Mouse (Mus musculus) liver, embryonic 14.5 days (tissue): Measurements from ENCODE around the gene Ldlrap1. TPM values are rescaled to one million over a fixed set of nuclear protein-coding genes. Genes with fewer than 3 reads are reported as not detected.
A peak's percentile ranks its signal among the peaks of the same experiment; 100 is the strongest.

ENCODE experiments used
- ATAC-seq: fragments of 200-750 bp; cut with Nextera tagmentation; 2 replicates; pipeline ENCODE4 v1.8.0; 2017; ENCODE audit warnings: moderate number of reproducible peaks, mild to moderate bottlenecking, moderate library complexity; ENCODE audit not compliant: insufficient read depth
- DNase-seq, 3 experiments: peaks; one replicate each; pipeline ENCODE4 v3.0.0-alpha.2; 2012 to 2013; ENCODE audit warnings: low read depth in 3 of 3, low spot score in 3 of 3
- H3K27ac ChIP-seq: fragments of 300-500 bp; sonication (generic); 2 replicates; pipeline ENCODE4 v1.5.1; 2014; ENCODE audit warnings: moderate library complexity, mild to moderate bottlenecking, control low read depth, inconsistent platforms
- H3K27me3 ChIP-seq: fragments of 300-500 bp; sonication (generic); 2 replicates; pipeline ENCODE4 v1.6.1; 2014; ENCODE audit warnings: mild to moderate bottlenecking, low read length, moderate library complexity; ENCODE audit not compliant: control insufficient read depth, insufficient read depth
- H3K36me3 ChIP-seq: fragments of 300-500 bp; sonication (generic); replicated peaks from 2 replicates; pipeline ENCODE4 v1.6.1; 2014; ENCODE audit warnings: low read depth; ENCODE audit not compliant: control insufficient read depth, insufficient read depth
- H3K4me1 ChIP-seq, 2 experiments: fragments of 200-500 bp in 1 of 2; fragments of 300-500 bp in 1 of 2; sonication (generic) in 1 of 2; replicated peaks; 2 replicates each; pipeline ENCODE4 v1.6.1; 2012 to 2014; ENCODE audit warnings: antibody characterized with exemption in 1 of 2, inconsistent platforms in 1 of 2, low read length in 1 of 2; ENCODE audit not compliant: control insufficient read depth in 2 of 2, insufficient read depth in 2 of 2
- H3K4me2 ChIP-seq: fragments of 300-500 bp; sonication (generic); 2 replicates; pipeline ENCODE4 v1.6.1; 2014; ENCODE audit warnings: low read depth, mild to moderate bottlenecking, control low read depth, moderate library complexity
- H3K4me3 ChIP-seq, 2 experiments: fragments of 200-500 bp in 1 of 2; fragments of 300-500 bp in 1 of 2; sonication (generic) in 1 of 2; 2 replicates each; pipeline ENCODE4 v1.5.1; 2012 to 2014; ENCODE audit warnings: low read depth in 2 of 2, low read length in 2 of 2, mild to moderate bottlenecking in 2 of 2, control low read depth in 1 of 2, inconsistent platforms in 1 of 2, moderate library complexity in 1 of 2; ENCODE audit not compliant: insufficient read depth in 1 of 2
- H3K9ac ChIP-seq: fragments of 300-500 bp; sonication (generic); replicated peaks from 2 replicates; pipeline ENCODE4 v1.6.1; 2014; ENCODE audit warnings: mild to moderate bottlenecking, control low read depth, moderate library complexity
- H3K9me3 ChIP-seq: fragments of 300-500 bp; sonication (generic); 2 replicates; pipeline ENCODE4 v1.6.1; 2016; ENCODE audit warnings: low read length, mixed read lengths; ENCODE audit not compliant: control insufficient read depth
- CTCF ChIP-seq: IDR thresholded peaks from 2 replicates; pipeline ENCODE4 v1.5.1; 2016; ENCODE audit warnings: antibody characterized with exemption, low read depth, control low read depth
- EP300 ChIP-seq: IDR thresholded peaks from 2 replicates; pipeline ENCODE4 v1.6.1; 2016; ENCODE audit warnings: antibody characterized with exemption, low read depth
- whole genome bisulfite sequencing: fragments of 180-500 bp; shearing (Covaris S2); extraction: QIAGEN DNeasy Blood & Tissue Kit; methylation state at CpG from one replicate; pipeline ENCODE4 v1.1.7; 2014; ENCODE audit not compliant: insufficient replicate concordance; 5-methylcytosine and 5-hydroxymethylcytosine counted together
- polyA plus RNA-seq, 2 experiments: library from polyadenylated mRNA; depleted of rRNA in 1 of 2; stranded (reverse) in 1 of 2; unstranded in 1 of 2; fragments of >200 nt; fragmentation: Nextera tagmentation in 1 of 2; extraction: Ambion mirVana in 1 of 2; gene quantifications; 2 replicates each; pipeline versions ENCODE4 v1.2.1 to v1.2.3; 2012 to 2014

The Ldlrap1 gene
- polyA plus RNA-seq, 2 experiments: 9.1 to 13.4 TPM

GRCm38 (mm10) chr4:134720371-134720770, 47.5 kb downstream of the Ldlrap1 start:
- Histone ChIP-seq H3K4me3 (no peak overlapping the region), H3K27me3 (no peaks in the 10 kb centered on the region), H3K4me1 (peaks cover 9 to 18% of the 10 kb centered on the region in 2 experiments), H3K9me3 (no peaks in the 10 kb centered on the region), H3K27ac (no peak overlapping the region; the same call in 1 of the 2 replicates), H3K36me3 (no peaks in the 10 kb centered on the region), H3K9ac (no peak overlapping the region), H3K4me2 (no peak overlapping the region)
- TF ChIP-seq EP300 (no peak), CTCF (no peak)
- 58% methylated on average over 3 of the region's 3 CpGs for WGBS
- ATAC-seq: no peak
- DNase-seq: no peak

- H3K27ac ChIP-seq: peak overlapping the region; percentile 43
Measured at GRCm38 (mm10) chr4:134719489-134719888, 48.3 kb downstream of the Ldlrap1 start.

GRCm38 (mm10) chr4:134713937-134714336, 53.9 kb downstream of the Ldlrap1 start:
- peaks cover 0 to 5% of the 10 kb centered on the region in 2 experiments; a peak in 2 of 4 replicates for H3K4me1 ChIP-seq
- no peak overlapping the region for H3K27ac ChIP-seq
- WGBS: 11% methylated on average over 8 of the region's 8 CpGs
- H3K4me3 ChIP-seq: no peak overlapping the region
- H3K9me3 ChIP-seq: no peaks in the 10 kb centered on the region
- peak; percentile 56 to 62 (median 58) for DNase-seq
- no peak overlapping the region; the same call in 1 of the 2 replicates for H3K4me2 ChIP-seq
- TF ChIP-seq EP300 (no peak), CTCF (peak; percentile 92)
- no peak overlapping the region for H3K9ac ChIP-seq
- H3K27me3 ChIP-seq: no peaks in the 10 kb centered on the region
- no peaks in the 10 kb centered on the region for H3K36me3 ChIP-seq
- peak; percentile 72 for ATAC-seq

More at GRCm38 (mm10) chr4:134719489-134719888, 48.3 kb downstream of the Ldlrap1 start:
- H3K36me3 ChIP-seq: no peaks in the 10 kb centered on the region
- peaks cover 9 to 16% of the 10 kb centered on the region in 2 experiments for H3K4me1 ChIP-seq
- WGBS: 14% methylated on average over 8 of the region's 8 CpGs
- H3K4me3 ChIP-seq: no peak overlapping the region
- ATAC-seq (peak; percentile 94), DNase-seq (peak; percentile 61 to 71 (median 70))
- H3K9me3 ChIP-seq: no peaks in the 10 kb centered on the region
- peak overlapping the region; percentile 11; the same call in 1 of the 2 replicates for H3K4me2 ChIP-seq
- H3K27me3 ChIP-seq: no peaks in the 10 kb centered on the region
- H3K9ac ChIP-seq: no peak overlapping the region; the same call in 1 of the 2 replicates
- TF ChIP-seq CTCF: no peak
- peak; percentile 74 for TF ChIP-seq EP300

- Histone ChIP-seq H3K9me3 (no peaks in the 10 kb centered on the region), H3K4me1 (peaks cover 0 to 2% of the 10 kb centered on the region in 2 experiments; a peak in 1 of 4 replicates), H3K27me3 (peaks cover 46% of the 10 kb centered on the region), H3K9ac (no peak overlapping the region), H3K4me3 (no peak overlapping the region), H3K36me3 (no peaks in the 10 kb centered on the region), H3K4me2 (no peak overlapping the region), H3K27ac (no peak overlapping the region)
- ATAC-seq (no peak), DNase-seq (no peak)
- no peak for TF ChIP-seq EP300
- TF ChIP-seq CTCF: no peak
- WGBS: 59% methylated on average over 5 of the region's 5 CpGs
Measured at GRCm38 (mm10) chr4:134705311-134705710, 62.5 kb downstream of the Ldlrap1 start.

GRCm38 (mm10) chr4:134704590-134704989, 63.2 kb downstream of the Ldlrap1 start:
- no peaks in the 10 kb centered on the region for H3K9me3 ChIP-seq
- WGBS: 2% methylated on average over 21 of the region's 21 CpGs
- DNase-seq (no peak), ATAC-seq (no peak; the same call in 1 of the 2 replicates)
- H3K27me3 ChIP-seq: peaks cover 48% of the 10 kb centered on the region
- H3K4me3 ChIP-seq: peak overlapping the region; percentile 42 to 46
- H3K36me3 ChIP-seq: no peaks in the 10 kb centered on the region
- H3K9ac ChIP-seq: no peak overlapping the region
- no peak for TF ChIP-seq EP300
- no peak for TF ChIP-seq CTCF
- no peak overlapping the region for H3K27ac ChIP-seq
- peaks cover 0 to 2% of the 10 kb centered on the region in 2 experiments; a peak in 1 of 4 replicates for H3K4me1 ChIP-seq
- H3K4me2 ChIP-seq: peak overlapping the region; percentile 81
